Mouse (Mus musculus): ENCODE measurements at regions not wholly inside any gene's neighbourhood (a gene's known extent, or its start where the extent isn't known, plus 50 kb on each side); places are given as distances from the start of the nearest gene placed in this dataset.

DNA sequence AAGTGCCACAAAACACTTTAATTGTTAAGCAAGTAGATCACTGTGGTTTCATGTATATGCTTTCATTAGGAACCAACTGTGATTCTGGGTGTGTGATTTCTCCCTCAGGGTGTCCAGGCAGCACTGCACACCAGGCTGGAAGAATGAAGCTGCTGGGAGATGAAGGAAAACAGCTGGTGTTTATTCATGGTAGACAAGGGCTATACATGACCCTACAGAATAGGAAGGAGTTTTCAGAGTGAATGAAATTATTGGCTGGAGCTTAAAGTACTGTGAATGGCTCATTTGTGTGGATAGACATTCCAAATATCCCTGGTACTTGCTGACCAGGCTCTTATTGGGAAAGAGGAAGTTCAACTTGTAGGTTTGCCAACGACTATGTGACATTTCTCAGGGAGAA, 264.3 kb upstream of the Kif18a start:
- TF ChIP-seq CTCF (IDR thresholded peaks at IDR 0.05; ENCODE audit: borderline replicate concordance, insufficient read depth, low read length) (no peak), POLR2A (IDR thresholded peaks at IDR 0.05; ENCODE audit: low read depth, low read length) (no peak)

Measured in embryonic fibroblast, embryonic 13.5 days (primary cell).